In the genomic region with DNA sequence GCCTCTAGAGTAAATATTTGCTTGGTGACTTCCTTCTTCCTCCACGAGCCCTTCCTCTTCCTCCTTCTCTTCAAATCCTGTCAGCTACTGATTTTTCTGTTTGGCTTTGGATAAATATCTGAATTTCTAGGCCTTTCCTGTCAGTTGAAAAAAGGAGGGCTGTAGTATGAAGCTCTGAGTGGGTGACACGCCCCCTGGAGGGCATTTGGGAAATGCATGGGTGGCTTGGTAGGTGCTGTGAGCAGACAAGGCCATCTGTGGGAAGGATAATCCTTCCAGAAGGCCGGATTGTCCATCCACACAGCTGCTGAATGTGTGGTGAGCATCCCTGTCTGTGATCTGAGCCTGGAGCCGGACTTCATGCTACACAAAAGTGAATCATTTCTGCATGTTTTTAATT, we compare ENCODE assay signal across 9 mouse cellular contexts. TPM values are rescaled to one million over a fixed set of nuclear protein-coding genes. Genes with fewer than 3 reads are reported as not detected.
A peak's percentile ranks its signal among the peaks of the same experiment; 100 is the strongest.
DNase-seq lines count a peak whose midpoint lies in the region; TF ChIP-seq lines count a peak whose summit lies in the region.
"Had no signal": no experiment of that assay in that cellular context is flagged by ENCODE, and none has a peak within 500 bp of the region (broad histone marks: within the 10 kb centered on the region; RNA-seq: fewer than 3 reads in every experiment).

No protein-coding gene starts in this region.

- peaks cover 1% of the 10 kb centered on the region; the same call in 1 of the 2 replicates for H3K79me2 ChIP-seq in heart, adult 2 months (replicated peaks; ENCODE audit: control insufficient read depth, insufficient read depth, low read length)

- peak; percentile 75 for TF ChIP-seq CTCF in heart, adult 2 months (IDR thresholded peaks at IDR 0.05)

- H3K4me1 ChIP-seq in heart, adult 2 months (ENCODE audit: control insufficient read depth, insufficient read depth, low read length), result peaks cover 22% of the 10 kb centered on the region
- peaks cover 10% of the 10 kb centered on the region for H3K4me1 ChIP-seq in limb, embryonic 10.5 days

- H3K27me3 ChIP-seq in heart, adult 2 months (ENCODE audit: control insufficient read depth, insufficient read depth, low read length), result no peaks in the 10 kb centered on the region
- no peaks in the 10 kb centered on the region for H3K27me3 ChIP-seq in limb, embryonic 10.5 days (ENCODE audit: low read depth, poor library complexity, severe bottlenecking)
- H3K27me3 ChIP-seq: limb, embryonic 13.5 days had no signal

- TF ChIP-seq EP300 in heart, adult 2 months (IDR thresholded peaks at IDR 0.05; ENCODE audit: insufficient read depth, low read depth, low read length), result no peak

- H3K9me3 ChIP-seq in limb, embryonic 10.5 days (replicated peaks), result no peaks in the 10 kb centered on the region
- H3K9me3 ChIP-seq: limb, embryonic 13.5 days had no signal

- no peak overlapping the region for H3K9ac ChIP-seq in heart, adult 2 months (ENCODE audit: low read depth, low read length)
- H3K9ac ChIP-seq: limb, embryonic 13.5 days had no signal

- no peak overlapping the region for H3K27ac ChIP-seq in heart, adult 2 months
- no peak overlapping the region for H3K27ac ChIP-seq in limb, embryonic 10.5 days
- H3K27ac ChIP-seq: limb, embryonic 13.5 days had no signal

- no peak for TF ChIP-seq POLR2A in heart, adult 2 months (IDR thresholded peaks at IDR 0.05; ENCODE audit: insufficient read depth, low read depth, low read length)

- H3K36me3 ChIP-seq in heart, adult 2 months (ENCODE audit: control insufficient read depth, insufficient read depth, low read length), result no peaks in the 10 kb centered on the region; the same call in 1 of the 2 replicates
- no peaks in the 10 kb centered on the region for H3K36me3 ChIP-seq in limb, embryonic 10.5 days
- H3K36me3 ChIP-seq: limb, embryonic 13.5 days had no signal

- intact Hi-C loops in heart, adult 2 months (cut with DNase I), result no loop called here

- DNase-seq in heart, adult 2 months, result peak in 1 of 2 experiments; percentile 49
- DNase-seq in heart, adult 9 months (ENCODE audit: low spot score in 2 of 2), result no peak
- DNase-seq in right cerebral cortex, postnatal 4 days, result peak; percentile 43
- no peak for DNase-seq in right cerebral cortex, postnatal 14 days
- peak; percentile 12 for DNase-seq in c-Kit-negative CD71-positive TER-119-positive erythroid progenitor cells, embryonic 14.5 days (ENCODE audit: low read depth, low spot score)
- DNase-seq in limb, embryonic 10.5 days (ENCODE audit: low spot score), result peak; percentile 58
- DNase-seq in retina, postnatal 7 days (ENCODE audit: low read depth, low spot score), result peak; percentile 75
- DNase-seq in frontal cortex, postnatal 14 days (ENCODE audit: low spot score in 2 of 2), result no peak

- no peak overlapping the region for H3K4me3 ChIP-seq in heart, adult 2 months
- H3K4me3 ChIP-seq in limb, embryonic 10.5 days, result no peak overlapping the region
- H3K4me3 ChIP-seq: limb, embryonic 13.5 days had no signal

- WGBS in heart, adult 2 months, result 57% methylated on average over 4 of the region's 4 CpGs
- 54% methylated on average over 4 of the region's 4 CpGs for WGBS in limb, embryonic 10.5 days

RNA-seq across cellular contexts. Expression of a gene that starts 48.8 kb away (rescaled TPM):
- total RNA-seq in heart, adult 2 months (2021), result 10 to 100 TPM in 1 of 2 experiments, 1 to 10 TPM in 1; 7.2 to 26.7 TPM
- 6.6 and 17.1 TPM in 2 replicates for polyA plus RNA-seq in heart, adult 2 months (2012; rRNA removed)
- 8.0 and 9.6 TPM in 2 replicates for polyA plus RNA-seq in limb, embryonic 10.5 days (2016; fragmentation: Nextera tagmentation; extraction: Ambion mirVana)

Comparison
In these comparisons a context has a peak if more than half of its experiments do, and no peak if none do; other contexts are left out.
1. DNase-seq: peak in right cerebral cortex, postnatal 4 days (single experiment), c-Kit-negative CD71-positive TER-119-positive erythroid progenitor cells, embryonic 14.5 days (single experiment), limb, embryonic 10.5 days (single experiment) and retina, postnatal 7 days (single experiment); none in heart, adult 9 months (0 of 2), right cerebral cortex, postnatal 14 days (single experiment) and frontal cortex, postnatal 14 days (0 of 2).